Mouse (Mus musculus): ENCODE measurements around the gene Grasp. TPM values are rescaled to one million over a fixed set of nuclear protein-coding genes. Genes with fewer than 3 reads are reported as not detected.

Grasp gene
- total RNA-seq, 2 experiments from 2014 or later: 33.3 to 35.3 TPM

DNA sequence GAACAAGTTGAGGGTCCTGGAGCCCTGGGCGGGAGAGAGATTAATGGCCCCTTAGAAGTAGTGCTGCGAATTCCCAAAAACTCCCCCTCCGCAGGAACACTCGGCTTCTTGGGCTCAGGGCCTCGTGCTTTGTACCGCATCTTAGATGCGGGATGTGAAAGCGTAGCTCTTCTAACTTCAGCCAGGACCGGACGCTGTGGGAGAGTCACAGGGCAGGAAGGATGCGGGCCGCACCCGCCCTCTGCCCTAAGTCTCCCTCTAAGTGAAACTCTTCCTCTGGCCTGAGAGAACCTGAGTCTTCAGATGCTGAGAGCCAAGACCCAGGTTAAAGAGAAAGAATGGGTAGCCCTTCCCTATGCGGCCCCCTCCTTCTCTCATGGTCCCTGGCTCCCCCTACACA lies 989 bp downstream of the Grasp start:
- DNase-seq (ENCODE audit: low spot score in 2 of 2): no peak

DNA sequence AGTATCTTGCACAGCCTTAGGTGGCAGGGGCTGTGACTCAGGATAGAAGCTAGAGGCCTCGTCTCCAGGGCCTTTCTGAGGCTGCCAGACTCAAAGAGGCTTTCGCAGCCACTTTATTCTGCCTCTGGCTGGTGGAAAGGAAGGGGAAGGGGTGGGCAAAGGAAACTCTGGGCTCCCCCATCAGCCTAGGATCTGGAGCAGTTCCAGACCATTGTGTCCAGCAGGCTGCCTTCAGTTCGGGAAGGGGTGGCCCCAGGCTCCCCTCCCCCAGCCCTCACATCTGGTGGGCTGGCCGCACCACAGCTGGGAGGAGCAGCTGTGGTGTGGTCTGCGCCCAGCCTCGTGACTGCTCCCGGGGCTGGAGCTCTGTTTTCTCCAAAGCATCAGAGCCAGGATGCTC lies 4.0 kb downstream of the Grasp start:
- no peak for DNase-seq (ENCODE audit: low spot score in 2 of 2)

DNA sequence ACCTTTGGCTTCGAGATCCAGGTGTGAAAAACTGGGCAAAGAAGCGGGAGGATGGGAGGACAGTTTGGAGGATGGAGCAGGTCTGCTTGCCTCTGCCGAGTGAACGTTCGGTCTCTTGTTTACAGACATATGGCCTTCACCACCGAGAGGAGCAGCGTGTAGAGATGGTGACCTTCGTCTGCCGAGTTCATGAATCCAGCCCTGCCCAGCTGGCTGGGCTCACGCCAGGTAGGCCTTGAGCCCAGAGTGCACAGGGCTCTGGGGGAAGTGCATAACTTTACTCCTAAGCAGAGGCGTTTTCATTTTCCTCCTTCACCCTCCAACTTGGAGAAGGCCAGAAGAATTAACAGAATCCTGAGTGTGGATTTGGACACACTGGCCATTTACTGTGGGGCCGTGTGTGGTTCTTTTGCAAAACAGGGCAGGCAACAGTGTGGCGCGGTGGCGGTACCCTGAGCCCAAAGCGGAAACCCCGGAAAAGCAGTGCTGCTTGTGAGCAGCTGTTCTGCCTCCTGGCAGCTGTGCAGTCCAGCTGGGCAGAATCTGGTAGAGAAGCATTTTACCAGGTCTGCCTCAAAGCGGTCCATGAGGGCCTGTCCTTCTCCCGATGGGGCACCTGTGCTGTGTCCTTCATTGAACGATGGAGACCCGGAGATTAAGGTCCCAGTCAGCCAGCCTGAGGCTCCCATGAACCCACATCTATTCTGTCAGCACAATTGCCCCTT lies 5.0 kb downstream of the Grasp start:
- DNase-seq (ENCODE audit: low spot score in 2 of 2): no peak

DNA sequence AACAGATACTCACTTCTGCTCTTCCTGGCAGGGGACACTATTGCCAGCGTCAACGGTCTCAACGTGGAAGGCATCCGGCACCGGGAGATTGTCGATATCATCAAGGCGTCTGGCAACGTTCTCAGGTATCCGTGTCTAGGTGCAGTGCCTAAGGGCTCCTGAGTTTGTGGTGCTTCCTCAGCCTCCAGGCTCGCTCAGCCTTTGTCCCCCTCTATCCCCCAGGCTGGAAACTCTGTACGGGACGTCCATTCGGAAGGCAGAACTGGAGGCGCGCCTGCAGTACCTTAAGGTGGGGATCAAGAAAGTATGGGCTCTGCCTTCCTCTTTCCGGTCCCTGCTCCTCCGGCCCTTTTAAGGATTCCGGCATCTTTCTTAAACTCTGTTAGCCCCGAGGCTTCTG lies 6.5 kb downstream of the Grasp start:
- DNase-seq (ENCODE audit: low spot score in 2 of 2): no peak

DNA sequence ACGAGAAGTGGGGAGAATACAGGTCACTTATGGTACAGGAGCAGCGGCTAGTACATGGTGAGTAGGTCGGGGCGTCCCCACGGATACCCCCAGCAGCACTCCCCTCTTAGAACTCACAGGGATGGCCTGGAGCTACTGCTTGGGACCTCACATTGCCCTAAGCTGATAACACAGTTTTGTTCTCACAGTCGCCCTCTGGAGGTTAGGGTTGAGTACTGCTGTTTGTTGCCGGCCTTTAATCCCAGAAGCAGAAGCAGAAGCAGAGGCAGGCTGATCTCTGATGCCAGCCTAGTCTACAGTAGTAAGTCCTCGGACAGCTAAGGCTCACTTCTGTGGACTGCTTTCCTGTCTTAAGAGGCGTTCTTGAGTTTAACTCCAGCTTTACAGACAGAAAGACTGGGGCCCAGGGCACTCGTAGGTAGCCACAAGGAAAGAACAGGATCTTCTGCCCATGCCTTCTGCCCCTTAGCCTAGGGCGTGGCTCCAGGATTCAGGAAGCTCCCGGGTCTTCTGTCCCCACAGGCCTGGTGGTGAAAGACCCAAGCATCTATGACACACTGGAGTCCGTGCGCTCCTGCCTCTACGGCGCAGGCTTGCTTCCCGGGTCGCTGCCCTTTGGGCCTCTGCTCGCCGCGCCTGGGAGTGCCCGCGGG lies 7.1 kb downstream of the Grasp start:
- DNase-seq (ENCODE audit: low spot score in 2 of 2): no peak

DNA sequence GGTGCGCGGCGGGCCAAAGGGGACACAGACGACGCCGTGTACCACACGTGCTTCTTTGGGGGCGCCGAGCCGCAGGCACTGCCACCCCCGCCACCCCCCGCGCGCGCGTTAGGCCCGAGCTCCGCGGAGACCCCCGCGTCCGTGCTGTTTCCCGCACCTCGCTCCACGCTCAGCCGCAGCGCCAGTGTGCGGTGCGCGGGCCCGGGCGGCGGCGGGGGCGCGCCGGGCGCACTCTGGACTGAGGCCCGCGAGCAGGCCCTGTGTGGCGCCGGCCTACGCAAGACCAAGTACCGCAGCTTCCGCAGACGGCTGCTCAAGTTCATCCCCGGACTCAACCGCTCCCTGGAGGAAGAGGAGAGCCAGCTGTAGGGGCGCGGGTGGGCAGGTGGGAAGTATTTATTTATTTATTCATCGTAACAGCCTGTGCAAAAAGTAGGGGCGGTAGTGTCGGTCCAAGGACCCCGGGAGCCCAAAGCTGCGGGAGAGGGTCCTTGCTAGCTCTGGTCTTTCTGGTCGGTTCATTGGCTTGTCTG lies 7.7 kb downstream of the Grasp start:
- no peak for DNase-seq (ENCODE audit: low spot score in 2 of 2)

DNA sequence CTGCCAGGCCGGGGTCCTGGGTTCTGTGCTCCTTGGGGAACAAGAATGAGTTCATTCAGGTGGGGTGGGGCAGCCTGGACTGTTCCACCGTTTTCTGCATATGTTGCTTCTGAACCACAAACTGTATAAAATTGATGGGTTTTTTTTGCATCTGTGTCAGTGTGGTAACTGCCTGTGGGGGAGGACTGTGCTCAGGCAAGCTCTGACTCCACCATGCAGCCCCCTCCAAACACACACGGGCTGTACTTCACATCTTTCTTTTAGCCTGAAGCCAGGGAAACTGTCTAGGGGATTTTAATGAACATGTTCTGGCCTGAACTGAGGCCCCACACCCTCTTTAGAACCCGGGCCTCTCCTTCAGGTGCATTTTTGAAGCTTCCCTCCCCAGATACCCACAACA lies 8.6 kb downstream of the Grasp start:
- no peak for DNase-seq (ENCODE audit: low spot score in 2 of 2)

DNA sequence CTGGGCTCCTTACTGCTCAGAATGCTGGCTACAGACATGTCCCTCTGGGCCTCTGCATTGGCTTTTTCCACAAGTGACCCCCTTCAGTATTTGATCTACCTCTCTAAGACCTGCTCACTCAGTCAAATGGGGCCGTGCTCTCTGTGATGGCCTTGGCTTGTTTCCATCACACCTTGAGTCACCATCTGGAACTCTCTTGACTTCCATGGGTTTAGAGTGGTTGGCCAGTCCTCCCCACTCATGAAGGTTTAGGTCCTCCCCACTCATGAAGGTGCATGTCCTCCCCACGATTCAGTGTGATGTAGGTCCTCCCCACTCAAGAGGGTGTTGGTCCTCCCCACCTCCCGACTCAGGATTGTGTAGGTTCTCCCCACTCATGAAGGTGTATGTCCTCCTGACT lies 9.2 kb downstream of the Grasp start:
- no peak for DNase-seq (ENCODE audit: low spot score in 2 of 2)

DNA sequence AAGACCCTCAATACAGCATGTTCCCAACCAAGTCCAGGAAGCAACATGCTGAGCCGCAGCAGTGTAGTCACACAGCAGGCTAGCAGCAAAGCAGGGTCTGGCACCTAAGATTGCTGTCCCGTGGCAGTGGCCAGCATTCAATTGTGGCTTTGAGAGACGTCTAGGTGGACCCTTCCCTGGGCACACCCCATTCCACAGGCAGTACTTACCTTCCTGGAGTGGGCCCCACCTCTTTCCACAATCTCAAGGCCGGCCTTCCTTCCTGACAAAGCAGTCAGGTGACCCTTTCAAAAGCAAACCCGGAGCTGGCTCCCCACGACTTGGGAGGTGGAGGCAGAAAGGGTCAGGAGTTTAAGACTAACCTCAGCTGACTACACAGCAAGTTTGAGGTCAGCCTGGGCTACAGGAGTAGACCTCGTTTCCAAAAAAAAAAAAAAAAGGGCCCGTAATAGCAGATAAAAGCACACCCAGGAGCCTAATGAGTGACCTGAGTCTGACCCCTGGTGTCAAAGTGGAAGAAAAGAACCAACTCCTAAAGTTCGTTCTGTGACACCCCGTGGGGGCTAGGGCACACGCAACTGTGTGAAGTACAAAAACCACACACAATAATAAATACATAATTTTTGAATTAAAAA lies 9.8 kb downstream of the Grasp start:
- no peak for DNase-seq (ENCODE audit: low spot score in 2 of 2)

DNA sequence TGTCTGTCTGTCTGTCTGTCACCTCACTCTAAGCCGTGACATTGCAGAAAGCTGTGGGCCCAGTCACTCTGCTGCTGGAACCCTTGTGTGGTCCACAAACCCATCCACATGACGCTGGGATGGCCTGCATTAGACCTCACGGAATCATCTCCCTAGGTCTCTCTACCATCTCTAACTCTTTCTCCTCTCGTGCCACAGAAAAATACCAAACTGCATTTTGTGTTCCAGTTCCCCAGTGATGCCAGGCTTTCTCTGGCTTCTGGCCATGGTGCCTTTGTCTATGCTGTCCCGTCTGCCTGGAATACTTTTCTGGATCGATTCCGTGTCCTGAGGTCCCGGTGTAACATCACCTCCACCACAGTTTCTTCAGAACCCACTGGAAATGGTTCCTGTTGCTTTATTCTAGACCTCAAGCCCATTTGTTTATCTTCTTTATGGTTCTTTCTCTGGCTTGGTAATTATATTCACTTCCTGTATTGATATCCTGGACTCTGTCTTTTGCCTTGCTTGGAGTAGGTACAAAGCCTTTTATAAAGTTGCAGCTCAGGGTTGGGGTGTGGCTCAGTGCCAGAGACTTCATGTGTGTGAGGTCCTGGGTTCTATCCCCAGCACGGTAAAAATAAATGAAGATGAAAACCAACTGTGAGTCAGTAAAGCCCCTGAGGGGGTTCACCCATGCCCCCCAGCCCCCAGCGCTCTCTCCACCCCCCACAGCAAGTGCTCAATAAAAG lies 10.8 kb downstream of the Grasp start:
- DNase-seq (ENCODE audit: low spot score in 2 of 2): no peak

DNA sequence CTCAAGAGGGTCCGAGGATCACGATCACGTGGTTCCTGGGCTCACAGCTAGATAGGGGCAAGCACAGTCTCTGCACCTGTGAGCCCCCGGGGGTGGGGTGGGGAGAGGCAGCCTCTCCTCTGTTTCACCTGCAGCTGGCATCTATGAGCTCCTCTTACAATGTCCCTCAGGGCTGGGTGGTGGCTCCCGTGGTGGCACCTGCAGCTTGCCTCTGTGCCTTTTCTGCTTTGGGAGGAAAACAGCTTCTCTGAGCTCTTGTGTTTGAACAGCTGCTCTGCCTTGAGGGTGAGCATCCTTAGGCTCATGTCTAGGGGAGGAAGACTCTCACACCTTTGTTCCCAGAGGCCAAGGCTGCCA lies 11.3 kb downstream of the Grasp start:
- no peak for DNase-seq (ENCODE audit: low spot score in 2 of 2)

DNA sequence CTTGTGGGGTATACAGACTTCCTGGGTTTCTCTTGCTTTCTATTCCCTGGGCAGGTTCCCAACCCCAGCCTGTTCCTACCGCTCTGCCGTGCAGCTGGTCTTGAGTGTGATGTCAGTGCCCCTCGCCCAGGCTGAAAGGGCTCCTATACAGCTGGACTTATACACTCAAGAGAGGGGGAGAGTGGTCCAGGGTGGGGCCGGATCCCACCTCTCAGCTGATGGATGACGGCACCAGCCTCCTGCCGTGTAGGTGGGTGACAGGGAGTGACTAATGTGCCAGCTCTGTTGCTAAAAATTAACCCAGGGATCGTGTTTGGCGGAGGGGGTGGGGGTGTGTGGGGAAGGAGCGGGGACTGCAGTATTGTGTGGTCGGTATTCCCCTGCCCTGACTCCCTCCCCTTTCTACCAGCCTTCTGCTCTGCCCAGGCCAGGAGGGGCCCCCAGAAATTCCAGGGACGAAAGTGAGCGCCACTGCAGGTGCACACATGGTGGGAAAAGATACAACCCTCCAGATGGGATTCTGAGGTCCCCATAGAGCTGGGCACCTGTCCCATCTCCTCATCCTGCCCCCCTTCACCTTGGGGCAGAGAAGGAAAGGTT lies 11.8 kb downstream of the Grasp start:
- no peak for DNase-seq (ENCODE audit: low spot score in 2 of 2)

DNA sequence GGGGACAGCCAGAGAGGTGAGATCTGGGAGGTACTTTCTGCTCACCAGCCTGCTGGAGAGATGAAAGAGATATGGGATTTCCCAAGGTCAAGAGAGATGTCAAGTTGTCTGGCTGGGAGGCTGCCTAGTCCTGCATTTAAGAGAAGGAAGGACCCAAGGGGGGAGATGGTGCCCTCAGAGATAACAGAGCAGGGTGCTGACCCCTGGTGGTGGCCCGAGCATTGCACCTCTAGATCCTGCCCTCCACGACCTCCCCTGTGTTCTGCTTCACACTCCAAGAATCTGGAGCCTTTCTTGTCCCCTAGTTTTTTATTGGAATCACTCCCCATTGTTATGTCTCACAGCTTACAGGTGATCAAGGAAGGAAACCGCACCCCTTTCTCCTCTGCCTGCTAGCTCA lies 12.9 kb downstream of the Grasp start:
- peak; percentile 67 to 71 for DNase-seq (ENCODE audit: low spot score in 2 of 2)

DNA sequence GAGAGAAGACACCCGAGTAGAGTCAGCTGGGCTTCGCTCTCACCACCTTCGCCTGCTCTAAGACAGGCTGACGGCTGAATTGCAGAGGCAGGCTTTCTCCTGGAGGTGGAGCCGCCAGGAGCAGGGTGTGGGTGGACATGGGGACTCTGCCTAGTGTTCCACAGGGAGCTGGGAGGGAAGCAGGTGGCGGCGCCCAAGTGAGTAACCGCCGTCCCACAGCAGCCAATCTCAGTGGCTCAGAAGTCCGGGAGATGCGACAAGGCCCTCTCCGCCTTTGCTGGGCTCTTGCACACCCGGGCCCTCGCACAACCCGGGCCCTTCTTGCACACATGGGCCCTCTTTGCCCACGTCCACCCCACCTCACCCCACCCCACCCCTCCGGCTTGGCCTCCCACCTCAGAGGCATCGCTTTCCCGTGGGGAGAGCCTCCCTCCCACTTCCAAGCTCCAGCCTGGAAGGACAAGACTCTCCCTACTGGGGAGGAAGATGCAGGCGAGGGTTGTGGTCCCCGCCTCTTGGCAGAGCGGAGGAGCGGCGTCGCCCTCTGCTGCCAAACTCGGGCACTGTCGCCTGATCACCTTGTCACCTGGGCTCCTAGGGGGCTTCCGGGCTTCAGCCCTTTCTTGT lies 15.0 kb downstream of the Grasp start:
- DNase-seq (ENCODE audit: low spot score in 2 of 2): peak in 1 of 2 experiments; percentile 68

DNA sequence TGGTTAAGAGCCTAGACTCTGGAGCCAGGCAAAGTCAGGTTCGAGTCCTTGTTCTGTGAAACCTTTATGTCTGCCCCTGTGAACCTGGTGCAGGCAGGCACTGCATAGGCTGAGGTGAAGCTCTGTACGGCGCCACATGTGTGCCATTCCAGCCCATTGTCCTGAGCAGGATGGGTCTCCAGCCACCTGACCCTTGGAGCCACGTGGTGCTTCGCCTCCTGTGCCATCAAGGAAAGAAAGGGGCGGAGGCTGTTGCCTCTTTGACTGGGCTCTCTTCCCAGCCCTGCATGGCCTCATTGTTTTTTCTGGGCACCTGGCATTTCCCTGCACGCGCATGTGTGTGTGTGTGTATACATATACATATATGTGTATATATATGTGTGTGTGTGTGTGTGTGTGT lies 15.8 kb downstream of the Grasp start:
- no peak for DNase-seq (ENCODE audit: low spot score in 2 of 2)

DNA sequence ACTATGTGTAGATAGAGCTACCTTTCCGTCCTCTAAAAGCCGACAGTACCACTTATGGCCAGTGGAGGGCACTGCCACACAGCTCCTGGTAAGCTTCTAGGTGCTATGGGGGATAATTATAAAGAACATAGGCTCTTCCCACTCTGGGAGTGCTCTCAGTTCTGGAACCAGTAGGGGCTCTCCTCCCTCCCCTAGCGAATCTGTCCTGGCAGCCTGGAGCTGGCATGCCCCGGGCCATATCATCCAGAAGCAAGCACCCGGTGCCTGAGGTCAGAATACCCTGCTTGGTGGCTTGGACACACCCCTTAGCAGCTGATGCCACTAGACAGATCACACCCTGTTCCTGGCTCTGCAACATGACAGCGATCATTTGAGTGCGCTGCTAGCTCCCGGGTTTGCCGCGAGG lies 16.8 kb downstream of the Grasp start:
- DNase-seq (ENCODE audit: low spot score in 2 of 2): peak; percentile 90 to 92

DNA sequence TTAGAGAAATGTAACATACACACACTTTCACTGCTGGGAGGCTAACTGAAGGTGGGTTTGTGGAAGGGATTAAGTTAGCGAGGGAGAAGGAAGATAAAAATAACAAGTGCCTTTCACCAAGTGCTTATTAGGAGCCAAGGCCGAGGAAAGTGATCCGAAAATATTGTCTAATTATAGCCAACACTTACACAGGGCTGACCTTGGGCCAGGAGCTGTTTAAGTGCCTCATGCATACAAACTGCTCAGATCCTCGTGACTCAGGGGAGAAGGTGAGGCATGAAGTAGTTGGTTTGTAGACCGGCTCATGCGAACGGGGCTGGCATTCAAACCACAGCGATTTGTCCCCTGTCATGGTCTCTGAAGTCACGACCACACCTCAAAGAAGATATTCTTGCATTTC lies 17.2 kb downstream of the Grasp start:
- no peak for DNase-seq (ENCODE audit: low spot score in 2 of 2)

DNA sequence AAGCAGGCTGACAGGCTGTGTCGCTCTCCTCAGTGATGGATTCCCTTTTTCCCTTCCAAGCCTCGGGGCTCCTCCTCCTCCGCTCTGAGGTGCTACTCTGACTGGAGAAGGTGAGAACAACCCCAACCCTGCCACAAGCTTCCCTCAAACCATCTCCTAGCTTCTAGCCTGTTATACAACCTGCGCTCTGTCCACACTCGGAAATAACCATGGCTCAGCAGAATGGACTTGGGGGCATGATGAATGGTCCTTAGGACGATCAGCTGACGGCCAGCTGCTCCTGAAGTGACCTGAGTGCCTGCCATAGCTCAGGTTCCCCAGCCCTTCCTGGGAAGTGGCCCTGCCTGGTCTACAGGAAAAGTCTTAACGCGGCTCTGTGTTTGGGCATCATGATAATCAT lies 17.9 kb downstream of the Grasp start:
- no peak for DNase-seq (ENCODE audit: low spot score in 2 of 2)

DNA sequence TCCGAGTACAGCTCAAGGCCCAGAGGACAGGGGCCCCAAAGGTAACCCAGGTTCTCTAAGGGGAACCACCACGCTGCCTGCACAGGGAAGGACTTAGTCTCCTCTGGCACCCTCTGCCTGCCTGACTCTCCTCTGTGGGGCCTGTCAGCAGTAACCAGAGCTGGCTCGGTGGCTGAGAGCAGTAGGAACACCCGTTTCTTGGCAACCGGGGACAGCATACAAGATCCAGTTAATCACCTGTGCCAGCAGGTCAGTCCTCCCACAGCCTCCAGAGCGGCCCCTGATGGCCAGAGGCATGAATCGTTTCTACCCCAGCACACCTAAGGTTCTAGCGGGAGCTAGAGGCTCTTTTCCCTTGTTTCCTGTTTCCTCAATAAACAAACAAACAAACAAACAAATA lies 18.7 kb downstream of the Grasp start:
- no peak for DNase-seq (ENCODE audit: low spot score in 2 of 2)

DNA sequence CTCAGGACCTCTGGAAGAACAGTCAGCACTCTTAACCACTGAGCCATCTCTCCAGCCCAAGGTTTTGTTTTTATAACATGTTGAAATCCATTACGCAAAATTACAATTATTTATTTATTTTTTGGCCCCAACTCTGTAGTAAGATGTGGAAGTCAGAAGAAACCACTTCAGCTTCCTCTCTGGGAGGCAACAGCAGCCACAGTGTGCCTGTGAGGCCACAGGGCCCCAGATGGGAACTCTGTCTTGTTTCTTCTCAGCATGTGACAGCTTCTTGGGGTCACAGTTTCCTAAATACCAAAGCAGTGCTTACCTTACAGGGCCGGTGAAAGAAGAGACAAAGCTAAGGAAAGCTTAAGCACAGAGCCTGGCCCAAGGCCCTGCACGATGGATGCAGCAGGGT lies 20.0 kb downstream of the Grasp start:
- DNase-seq (ENCODE audit: low spot score in 2 of 2): no peak
